Mouse (Mus musculus) gastrocnemius, postnatal 25 days (tissue): ENCODE results near the gene Dtd1. TPM values are rescaled to one million over a fixed set of nuclear protein-coding genes. Genes with fewer than 3 reads are reported as not detected.

Experiments used
- DNase-seq: peaks from one replicate; pipeline ENCODE4 v3.0.0; 2022
- microRNA-seq, 2 experiments: library from miRNA; unstranded; fragments of <30 nt; microRNA quantifications; one replicate each; pipeline ENCODE4 v1.2.0; 2021; ENCODE audit warnings: borderline replicate concordance in 2 of 2
- total RNA-seq, 2 experiments: library from RNA; stranded (reverse); gene quantifications; 1 replicate in 1 of 2; 2 replicates in 1 of 2; pipeline ENCODE4 v1.2.3; 2021

Gene Dtd1
- total RNA-seq, 2 experiments from 2014 or later = 8.4 to 11.7 TPM

DNA sequence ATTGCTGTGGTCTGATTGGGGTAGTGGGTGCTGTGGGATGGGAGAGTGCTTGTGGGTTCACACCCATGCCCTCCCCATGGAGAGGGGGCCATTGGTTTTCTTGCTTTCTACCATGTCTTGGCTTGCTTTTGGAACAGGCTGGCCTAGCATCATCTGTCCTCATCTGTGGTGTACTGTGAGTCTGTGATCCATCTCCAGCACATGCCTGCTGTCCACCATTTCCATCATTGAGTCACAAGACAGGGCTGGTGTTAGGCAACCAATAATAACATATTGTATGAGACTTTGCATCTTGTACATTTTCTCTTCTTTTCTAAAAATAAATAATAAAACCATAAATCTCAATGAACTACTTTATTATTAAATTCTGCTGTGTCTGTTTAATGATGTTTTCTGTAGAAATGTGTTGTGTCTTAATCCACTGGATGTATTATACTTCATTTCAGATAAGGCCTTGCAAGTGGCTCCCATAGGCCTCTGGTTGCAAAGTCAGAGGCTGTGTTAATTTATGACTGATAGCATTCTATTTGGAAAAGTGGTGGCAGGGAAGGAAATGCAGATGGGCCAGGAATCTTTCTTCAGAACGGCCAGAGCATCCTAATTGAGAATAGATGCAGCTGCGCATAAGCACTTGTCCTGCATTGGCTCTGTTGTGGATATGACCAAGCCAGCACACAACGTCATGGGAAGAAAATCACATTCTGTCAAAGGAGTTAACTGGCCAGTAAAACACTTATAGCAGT is 168.8 kb downstream of the Dtd1 start:
- DNase-seq = no peak

DNA sequence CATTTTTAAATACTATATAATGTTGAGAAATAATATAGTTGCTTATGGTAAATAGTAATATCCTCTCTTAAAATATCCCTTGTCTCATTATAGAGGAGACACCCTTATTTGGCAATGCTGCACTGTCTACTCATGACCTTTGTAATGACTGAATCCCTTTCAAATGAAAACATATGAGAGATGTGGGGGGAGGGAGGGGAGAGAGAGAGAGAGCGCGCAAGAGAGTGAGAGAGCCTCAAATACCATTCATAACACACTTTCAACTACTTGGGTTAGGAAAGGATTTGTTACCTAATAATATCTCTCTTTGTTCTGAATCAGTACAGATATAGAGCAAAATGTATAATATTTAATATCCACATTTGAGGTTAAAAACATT is 169.4 kb downstream of the Dtd1 start:
- DNase-seq = no peak

DNA sequence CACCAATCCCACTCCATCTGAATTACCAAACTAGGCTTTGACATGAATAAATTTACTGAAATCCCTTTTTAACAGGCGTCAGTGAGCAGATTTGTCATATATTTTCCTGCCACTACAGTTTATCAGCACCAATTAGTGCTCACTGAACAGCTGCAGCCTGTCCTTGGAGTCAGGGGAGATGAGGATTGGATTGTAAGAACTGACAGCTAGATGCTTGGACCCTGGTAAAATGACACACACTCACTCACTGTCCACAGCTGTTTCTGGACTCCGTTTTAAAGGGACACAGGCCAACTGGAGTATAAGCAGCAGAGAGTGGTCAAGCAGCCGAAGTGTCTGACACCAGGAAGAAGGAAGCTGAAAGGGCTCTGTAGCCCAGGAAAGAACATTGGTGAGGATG is 169.9 kb downstream of the Dtd1 start:
- no peak for DNase-seq

- no peak for DNase-seq
Observed at GRCm38 (mm10) chr2:144770452-144770941, 170.8 kb downstream of the Dtd1 start.

- DNase-seq = no peak
Observed at GRCm38 (mm10) chr2:144771841-144772240, 172.1 kb downstream of the Dtd1 start.

- peak; percentile 27 for DNase-seq
Observed at GRCm38 (mm10) chr2:144774636-144775160, 175.0 kb downstream of the Dtd1 start.

GRCm38 (mm10) chr2:144775626-144776025 is 175.9 kb downstream of the Dtd1 start:
- no peak for DNase-seq

DNA sequence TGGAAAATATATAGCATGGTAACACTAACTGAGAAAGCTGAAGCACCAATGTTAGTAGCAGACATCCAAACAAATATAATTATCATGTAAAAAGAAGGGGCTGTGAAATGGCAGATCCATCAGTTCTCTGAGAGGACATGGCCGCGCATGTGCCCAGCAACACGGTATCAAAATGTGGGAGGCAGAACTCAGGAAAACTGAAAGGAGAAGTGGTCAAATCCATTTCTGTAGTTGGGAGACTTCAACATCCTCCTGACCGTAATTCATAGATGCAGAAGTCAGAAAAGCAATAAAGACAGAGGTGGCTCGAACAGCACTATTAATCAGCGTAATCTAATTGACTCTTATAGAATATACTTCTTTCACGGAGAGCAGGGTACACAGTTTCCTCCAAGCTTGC is 179.6 kb downstream of the Dtd1 start:
- DNase-seq = no peak

GRCm38 (mm10) chr2:144780731-144781130 is 181.0 kb downstream of the Dtd1 start:
- no peak for DNase-seq

DNA sequence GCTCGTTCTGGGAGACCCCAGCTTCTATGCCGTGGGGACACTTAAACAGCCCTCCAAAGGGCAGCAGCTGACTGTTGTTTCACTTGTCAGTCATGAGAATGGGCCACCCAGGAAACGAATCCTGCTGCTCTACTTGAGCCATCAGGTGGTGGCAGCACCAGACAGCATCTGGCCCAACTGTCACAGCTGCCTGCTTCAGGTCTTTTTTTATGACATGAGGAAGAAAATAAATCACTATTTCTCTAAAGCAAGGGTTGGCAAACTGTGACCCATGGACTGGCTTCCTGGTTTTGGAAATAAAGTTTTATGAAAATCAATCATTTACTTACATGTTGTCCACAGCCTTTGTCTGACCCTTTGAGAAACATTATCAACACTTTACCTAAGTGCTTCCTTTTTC is 182.2 kb downstream of the Dtd1 start:
- no peak for DNase-seq

DNA sequence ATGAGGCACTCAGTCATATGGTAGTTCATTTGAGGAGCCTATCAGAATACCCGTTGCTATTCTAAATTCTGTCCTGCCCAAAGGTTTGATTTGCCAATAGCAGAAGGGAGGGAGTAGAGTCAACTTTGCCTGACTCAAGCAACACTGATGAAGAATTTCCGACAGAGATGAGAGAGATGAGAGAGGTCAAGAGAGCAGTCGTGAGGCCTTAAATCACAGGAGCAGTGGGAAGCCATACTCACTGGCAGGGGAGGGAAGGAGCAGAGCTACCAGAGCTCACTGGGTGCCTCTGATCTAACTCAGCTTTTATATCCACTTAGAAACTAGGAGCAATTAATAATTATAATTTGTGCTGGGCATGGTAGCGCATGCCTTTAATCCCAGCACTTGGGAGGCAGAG is 182.8 kb downstream of the Dtd1 start:
- no peak for DNase-seq

GRCm38 (mm10) chr2:144783190-144783589 is 183.5 kb downstream of the Dtd1 start:
- DNase-seq = no peak

- DNase-seq = no peak
Observed at GRCm38 (mm10) chr2:144783831-144784230, 184.1 kb downstream of the Dtd1 start.

DNA sequence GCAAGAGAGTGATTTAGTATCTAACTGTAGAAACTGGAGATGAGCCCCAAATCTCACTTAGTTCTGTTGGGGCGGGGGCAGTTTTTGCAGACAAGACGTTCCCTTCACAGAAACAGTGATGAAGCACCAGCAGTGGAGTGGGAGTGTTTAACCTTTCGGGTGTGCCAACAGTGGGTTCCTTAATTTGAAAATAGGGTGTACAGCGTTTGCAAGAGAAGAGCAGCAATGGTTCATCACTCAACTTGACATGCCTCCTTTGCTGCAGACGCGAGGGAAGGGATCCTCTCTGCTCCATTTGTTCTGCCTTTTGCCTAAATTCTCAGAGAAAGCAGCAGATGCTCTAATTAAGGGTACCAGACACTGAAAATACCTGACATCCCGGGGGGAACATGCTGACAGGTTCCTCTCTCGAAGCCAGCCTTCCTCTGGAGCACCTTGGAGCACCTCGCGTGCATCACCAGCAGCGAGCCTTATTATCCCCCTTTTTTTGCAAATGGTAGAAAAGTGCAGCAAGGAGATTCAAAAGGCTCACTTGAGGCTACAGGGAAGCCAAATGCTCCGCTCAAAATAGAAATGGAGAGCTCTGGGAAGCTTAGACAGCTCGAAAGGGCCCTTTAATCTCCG is 192.1 kb downstream of the Dtd1 start:
- no peak for DNase-seq

DNA sequence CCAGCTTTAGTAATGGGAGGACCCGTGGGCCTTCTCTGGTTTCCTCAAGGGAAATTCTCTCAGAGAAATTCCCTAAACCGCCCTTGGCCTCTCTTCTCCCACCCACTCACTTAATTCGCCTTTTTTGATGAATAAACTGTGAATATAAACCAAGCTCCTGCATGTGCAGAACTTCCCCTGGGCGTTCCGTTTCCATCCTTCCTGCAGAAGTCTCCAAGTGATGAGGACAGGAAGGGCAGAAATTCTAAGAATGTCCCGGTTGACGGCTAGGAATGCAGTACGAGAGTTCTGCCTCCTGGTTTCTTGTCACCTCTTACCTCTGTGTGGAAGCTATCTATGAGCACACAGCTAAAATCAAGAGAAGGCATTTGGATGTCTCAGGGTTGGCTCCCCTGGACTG is 197.8 kb downstream of the Dtd1 start:
- no peak for DNase-seq

GRCm38 (mm10) chr2:144807766-144808754 is 208.4 kb downstream of the Dtd1 start:
- no peak for DNase-seq

Small RNAs within 50 kb of the gene (microRNA-seq; reads per million reads assigned to microRNA genes)
- gene Gm24823 = 0 reads per million in 2 experiments

Other genes with a start within 250 kb of the Dtd1 start
- gene Kat14, start 230.9 kb upstream of the Dtd1 start, total RNA-seq = 10 to 100 TPM; 16.9 to 20.9 TPM
- gene Pet117, start 230.9 kb upstream of the Dtd1 start, total RNA-seq = 1 to 10 TPM; 5.8 to 6.5 TPM
- under 1 TPM; 0.13 to 0.49 TPM for gene Dzank1, start 72.5 kb upstream of the Dtd1 start, total RNA-seq
- 1 to 10 TPM; 8.8 to 9.4 TPM for gene Polr3f, start 72.2 kb upstream of the Dtd1 start, total RNA-seq
- gene Rbbp9, start 49.0 kb upstream of the Dtd1 start, total RNA-seq = 1 to 10 TPM; 5.2 to 6.1 TPM
- 10 to 100 TPM; 10.5 to 13.4 TPM for gene Sec23b, start 43.7 kb upstream of the Dtd1 start, total RNA-seq
- 10 to 100 TPM; 69.8 to 69.9 TPM for gene Smim26, start 5.8 kb upstream of the Dtd1 start, total RNA-seq
- gene Scp2d1, start 223.8 kb downstream of the Dtd1 start, total RNA-seq = not detected